Mouse (Mus musculus): Measurements from ENCODE around the gene Gimap1. TPM values are rescaled to one million over a fixed set of nuclear protein-coding genes. Genes with fewer than 3 reads are reported as not detected.

Gimap1 gene
- total and polyA plus RNA-seq, 3 experiments, result 54.5 to 144 (median 91.8) TPM

DNA sequence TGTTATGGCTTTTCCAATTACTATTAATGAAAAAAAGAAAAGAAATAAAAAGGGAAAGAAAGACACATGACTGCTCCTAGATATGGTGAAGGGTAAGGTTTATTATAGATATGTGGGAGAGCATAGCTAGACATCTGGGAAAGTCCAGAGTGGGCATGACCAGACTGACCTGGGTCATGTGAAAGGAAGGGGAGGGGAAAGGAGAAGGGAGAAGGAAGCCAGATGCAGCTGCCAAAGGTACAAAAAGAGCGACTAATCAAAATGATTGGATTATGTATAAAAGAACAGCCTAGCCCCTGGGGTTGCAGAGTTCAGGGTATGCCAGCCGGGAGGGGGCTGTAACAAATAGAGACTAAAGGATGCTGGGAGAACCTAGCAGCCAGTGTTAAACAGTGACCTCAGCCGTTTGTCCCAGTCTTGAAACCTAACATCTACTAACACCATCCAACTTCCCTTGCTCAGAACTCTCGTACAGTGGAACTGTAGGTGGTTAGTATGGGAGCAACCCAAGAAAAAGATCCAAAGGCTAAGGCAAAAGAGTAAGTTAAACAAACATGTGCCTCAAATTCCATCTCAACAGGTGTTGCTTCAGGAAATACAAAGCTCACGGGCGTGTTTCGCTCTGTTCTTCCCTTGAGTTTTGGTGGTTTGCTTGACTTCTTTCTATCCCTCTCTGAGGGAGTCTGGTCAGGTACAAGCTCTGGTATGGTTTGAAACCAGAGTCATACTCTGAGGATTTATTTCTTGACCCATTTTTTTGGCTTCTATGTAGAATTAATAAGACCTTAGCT, 40.6 kb upstream of the Gimap1 start:
- Histone ChIP-seq H3K4me3 (replicated peaks in 1 of 3; ENCODE audit: low read depth in 2 of 3, low read length in 2 of 3, poor library complexity in 1 of 3) (peak overlapping the region; percentile 19 to 45 (median 26)), H3K4me1 (ENCODE audit: control insufficient read depth in 1 of 2, insufficient read depth in 2 of 2) (peaks cover 29 to 70% of the 10 kb centered on the region in 2 experiments), H3K27ac (ENCODE audit: insufficient read depth, low read depth) (peak overlapping the region; percentile 98), H3K36me3 (replicated peaks in 1 of 2; ENCODE audit: control insufficient read depth in 1 of 2, insufficient read depth in 1 of 2, low read length in 1 of 2) (peaks cover 27 to 52% of the 10 kb centered on the region in 2 experiments), H3K4me2 (ENCODE audit: insufficient read depth, low read depth, poor library complexity, severe bottlenecking) (peak overlapping the region; percentile 63), H3K9ac (ENCODE audit: insufficient read depth, low read depth) (peak overlapping the region; percentile 64), H3K79me2 (replicated peaks; ENCODE audit: control insufficient read depth, extremely low read depth, insufficient read depth, poor library complexity, severe bottlenecking) (peaks cover 6% of the 10 kb centered on the region), H3K9me3 (replicated peaks; ENCODE audit: low read length) (peaks cover 31% of the 10 kb centered on the region), H3K27me3 (replicated peaks) (no peaks in the 10 kb centered on the region)
- in situ Hi-C loops (cut with MboI; ENCODE audit: low pct_ligation_motif_present, low pct_unique_long_range_greater_than_20kb, low sequenced_read_pairs), result no loop called here
- dilution Hi-C loops (cut with MboI; ENCODE audit: extremely low pct_ligation_motif_present, extremely low pct_unique_long_range_greater_than_20kb, low sequenced_read_pairs), result no loop called here
- TF ChIP-seq E2F4 (IDR thresholded peaks at IDR 0.05; ENCODE audit: insufficient replicate concordance, low read depth, low read length) (no peak), HCFC1 (IDR thresholded peaks at IDR 0.05; ENCODE audit: low read depth, low read length) (no peak), IRF4 (IDR thresholded peaks at IDR 0.05; ENCODE audit: low read depth, low read length) (no peak), KAT2A (IDR thresholded peaks at IDR 0.05; ENCODE audit: insufficient replicate concordance, low read length) (no peak), ZMIZ1 (IDR thresholded peaks at IDR 0.05; ENCODE audit: low read depth, low read length) (no peak), NELFE (IDR thresholded peaks at IDR 0.05; ENCODE audit: low read depth, low read length) (no peak), RCOR1 (conservative IDR thresholded peaks at IDR 0.05; ENCODE audit: low read depth, low read length) (no peak), CHD2 (IDR thresholded peaks at IDR 0.05; ENCODE audit: low read length) (no peak), BHLHE40 (IDR thresholded peaks at IDR 0.05; ENCODE audit: low read depth, low read length) (peak; percentile 63; the same call in 1 of the 2 replicates), USF2 (conservative IDR thresholded peaks at IDR 0.05; ENCODE audit: low read depth, low read length) (peak; percentile 41; the same call in 1 of the 2 replicates), MAX (IDR thresholded peaks at IDR 0.05; ENCODE audit: low read length) (peak; percentile 45), EP300 (IDR thresholded peaks at IDR 0.05; ENCODE audit: low read length) (peak; percentile 28; the same call in 1 of the 2 replicates), MEF2A (IDR thresholded peaks at IDR 0.05; ENCODE audit: borderline replicate concordance, low read depth, low read length) (no peak), ELF1 (IDR thresholded peaks at IDR 0.05; ENCODE audit: low read depth, low read length) (0 out of 2 replicates have a peak, but pooled peaks have one; percentile 6), MYC (IDR thresholded peaks at IDR 0.05; ENCODE audit: low read depth, low read length) (0 out of 2 replicates have a peak, but pooled peaks have one; percentile 40), MAFK (IDR thresholded peaks at IDR 0.05; ENCODE audit: insufficient replicate concordance, low read length) (no peak), RAD21 (IDR thresholded peaks at IDR 0.05; ENCODE audit: low read depth, low read length) (no peak), MAZ (IDR thresholded peaks at IDR 0.05; ENCODE audit: low read depth, low read length) (no peak), TBP (conservative IDR thresholded peaks at IDR 0.05; ENCODE audit: low read depth, low read length) (peak; percentile 69), TCF12 (IDR thresholded peaks at IDR 0.05; ENCODE audit: low read depth, low read length) (peak; percentile 49), ZKSCAN1 (IDR thresholded peaks at IDR 0.05; ENCODE audit: borderline replicate concordance, low read depth, low read length) (no peak), POLR2A (IDR thresholded peaks at IDR 0.05; ENCODE audit: low read depth, low read length) (peak; percentile 41), POLR2AphosphoS2 (IDR thresholded peaks at IDR 0.05; ENCODE audit: low read depth, low read length) (no peak), SMC3 (IDR thresholded peaks at IDR 0.05; ENCODE audit: low read depth, low read length) (no peak), NRF1 (IDR thresholded peaks at IDR 0.05; ENCODE audit: low read depth, low read length) (no peak), CTCF (conservative IDR thresholded peaks at IDR 0.05 in 1 of 2, IDR thresholded peaks at IDR 0.05 in 1 of 2; ENCODE audit: low read depth in 2 of 2, low read length in 2 of 2) (no peak), UBTF (IDR thresholded peaks at IDR 0.05; ENCODE audit: low read depth, low read length) (no peak), PAX5 (IDR thresholded peaks at IDR 0.05; ENCODE audit: low read length) (no peak), ZC3H11A (IDR thresholded peaks at IDR 0.05; ENCODE audit: low read depth, low read length) (no peak), MXI1 (IDR thresholded peaks at IDR 0.05; ENCODE audit: low read depth, low read length) (no peak), USF1 (IDR thresholded peaks at IDR 0.05; ENCODE audit: low read depth, low read length) (peak; percentile 56), JUND (conservative IDR thresholded peaks at IDR 0.05; ENCODE audit: low read depth, low read length) (no peak), ETS1 (conservative IDR thresholded peaks at IDR 0.05; ENCODE audit: low read depth, low read length) (no peak; the same call in 1 of the 2 replicates), CHD1 (IDR thresholded peaks at IDR 0.05; ENCODE audit: low read depth, low read length) (0 out of 2 replicates have a peak, but pooled peaks have one; percentile 47), SIN3A (IDR thresholded peaks at IDR 0.05; ENCODE audit: low read length) (no peak), ZNF384 (IDR thresholded peaks at IDR 0.05; ENCODE audit: low read depth, low read length) (no peak), GABPA (IDR thresholded peaks at IDR 0.05; ENCODE audit: insufficient replicate concordance, low read depth, low read length) (no peak), JUN (IDR thresholded peaks at IDR 0.05; ENCODE audit: insufficient read depth, low read depth, low read length) (no peak)
- no peak for DNase-seq (ENCODE audit: extremely low read depth)

Data from CH12.LX (cell line).